Mouse (Mus musculus): Measurements from ENCODE around the gene Jade1. TPM values are rescaled to one million over a fixed set of nuclear protein-coding genes. Genes with fewer than 3 reads are reported as not detected.

Gene Jade1
- polyA plus RNA-seq, 1 experiment from 2014 or later: 15.9 TPM

DNA sequence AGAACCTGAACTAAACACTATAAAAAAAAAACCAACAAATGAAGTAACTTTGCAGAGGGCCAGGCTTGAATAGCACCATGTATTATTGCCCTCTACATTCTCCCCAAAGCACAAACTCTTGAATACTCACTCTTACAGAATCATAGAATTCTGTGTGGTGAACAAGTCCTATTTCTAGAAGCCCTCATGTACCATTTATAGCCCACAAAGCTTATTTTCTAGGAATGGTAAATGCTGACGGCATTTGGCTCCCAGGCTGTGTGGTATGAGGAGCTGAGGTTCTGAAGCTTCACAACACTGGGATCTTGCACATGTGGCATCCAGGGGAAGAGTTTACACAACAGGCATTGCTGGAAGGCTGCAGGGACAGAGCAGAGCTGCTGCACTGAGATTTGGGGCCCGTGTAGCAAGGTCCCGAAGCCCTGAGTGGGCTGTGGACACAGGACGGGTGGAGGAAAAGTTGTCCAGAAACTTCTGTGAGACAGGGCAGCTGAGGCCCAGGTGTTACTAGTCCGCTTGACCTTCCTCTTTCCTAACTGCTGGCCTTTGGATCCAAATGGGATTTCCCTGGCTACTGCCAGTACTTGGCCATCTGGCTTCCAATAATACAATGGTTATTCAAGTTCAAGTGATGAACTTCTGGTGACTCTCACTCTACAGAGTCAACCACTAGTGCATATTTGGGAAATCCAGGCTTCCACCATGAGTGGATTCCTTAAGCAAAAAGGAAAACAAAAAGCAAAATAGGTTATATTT is 58.9 kb downstream of the Jade1 start:
- H3K4me3 ChIP-seq: no peak overlapping the region
- no peaks in the 10 kb centered on the region for H3K9me3 ChIP-seq (replicated peaks)
- H3K9ac ChIP-seq: no peak overlapping the region
- no peak overlapping the region for H3K27ac ChIP-seq
- no peak overlapping the region for H3K4me2 ChIP-seq
- 86% methylated on average over 5 of the region's 5 CpGs for WGBS
- ATAC-seq (replicated peaks; ENCODE audit: insufficient number of reproducible peaks, insufficient read depth, low FRiP score, low read depth): no peak
- H3K36me3 ChIP-seq: peaks cover 51% of the 10 kb centered on the region
- no peaks in the 10 kb centered on the region for H3K27me3 ChIP-seq
- no peaks in the 10 kb centered on the region for H3K4me1 ChIP-seq (replicated peaks)

- Histone ChIP-seq H3K9ac (no peak overlapping the region), H3K27me3 (no peaks in the 10 kb centered on the region), H3K27ac (no peak overlapping the region), H3K36me3 (peaks cover 20% of the 10 kb centered on the region), H3K4me2 (no peak overlapping the region), H3K4me1 (replicated peaks) (no peaks in the 10 kb centered on the region), H3K9me3 (replicated peaks) (no peaks in the 10 kb centered on the region), H3K4me3 (no peak overlapping the region)
- ATAC-seq (replicated peaks; ENCODE audit: insufficient number of reproducible peaks, insufficient read depth, low FRiP score, low read depth): no peak
- WGBS: 67% methylated on average over 3 of the region's 3 CpGs
Observed at GRCm38 (mm10) chr3:41618036-41618435, 62.5 kb downstream of the Jade1 start.

- Histone ChIP-seq H3K4me3 (no peak overlapping the region), H3K27me3 (no peaks in the 10 kb centered on the region), H3K9me3 (replicated peaks) (no peaks in the 10 kb centered on the region), H3K4me2 (no peak overlapping the region), H3K27ac (no peak overlapping the region), H3K4me1 (replicated peaks) (no peaks in the 10 kb centered on the region), H3K36me3 (peaks cover 16% of the 10 kb centered on the region), H3K9ac (no peak overlapping the region)
- no peak for ATAC-seq (replicated peaks; ENCODE audit: insufficient number of reproducible peaks, insufficient read depth, low FRiP score, low read depth)
- WGBS: 72% methylated on average over 3 of the region's 3 CpGs
Observed at GRCm38 (mm10) chr3:41618488-41618887, 63.0 kb downstream of the Jade1 start.

GRCm38 (mm10) chr3:41620971-41621370 is 65.4 kb downstream of the Jade1 start:
- no peaks in the 10 kb centered on the region for H3K4me1 ChIP-seq (replicated peaks)
- no peaks in the 10 kb centered on the region for H3K9me3 ChIP-seq (replicated peaks)
- no peaks in the 10 kb centered on the region for H3K27me3 ChIP-seq
- ATAC-seq (replicated peaks; ENCODE audit: insufficient number of reproducible peaks, insufficient read depth, low FRiP score, low read depth): no peak
- no peak overlapping the region for H3K4me3 ChIP-seq
- WGBS: 79% methylated on average over 7 of the region's 7 CpGs
- H3K9ac ChIP-seq: no peak overlapping the region
- H3K27ac ChIP-seq: no peak overlapping the region
- H3K36me3 ChIP-seq: 0 out of 2 replicates have a peak, but pooled peaks cover 3% of the 10 kb centered on the region
- no peak overlapping the region for H3K4me2 ChIP-seq

DNA sequence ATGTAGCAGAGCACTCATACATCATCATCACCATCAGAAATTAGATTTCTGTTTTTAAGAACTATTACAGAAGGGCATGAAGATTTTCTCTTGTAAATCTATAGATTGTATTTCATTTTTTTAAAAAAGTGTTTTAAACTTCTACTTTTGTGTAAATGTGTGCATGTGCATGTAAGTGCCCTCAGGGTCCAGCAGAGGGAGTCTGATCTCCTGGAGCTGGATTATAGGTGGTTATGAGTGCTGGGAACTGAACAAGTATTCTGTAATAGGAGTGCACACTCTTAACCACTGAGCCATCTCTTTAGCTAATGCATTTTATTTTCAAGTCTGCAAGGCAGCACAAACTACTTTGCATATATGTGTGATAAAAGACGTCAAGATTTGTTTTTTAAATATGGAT is 100.1 kb downstream of the Jade1 start:
- Histone ChIP-seq H3K27ac (no peak overlapping the region), H3K9ac (no peak overlapping the region), H3K4me2 (no peak overlapping the region), H3K27me3 (no peaks in the 10 kb centered on the region), H3K4me1 (replicated peaks) (no peaks in the 10 kb centered on the region), H3K9me3 (replicated peaks) (no peaks in the 10 kb centered on the region), H3K4me3 (no peak overlapping the region), H3K36me3 (peaks cover 19% of the 10 kb centered on the region)
- ATAC-seq (replicated peaks; ENCODE audit: insufficient number of reproducible peaks, insufficient read depth, low FRiP score, low read depth): no peak
- 94% methylated on average over 1 of the region's 1 CpGs for WGBS

Other genes with a start within 250 kb of the Jade1 start
- gene Sclt1, start 186.8 kb downstream of the Jade1 start, polyA plus RNA-seq (2015; fragmentation: Nextera tagmentation; extraction: Ambion mirVana): 10.0 and 10.2 TPM in 2 replicates
- gene D3Ertd751e, start 186.9 kb downstream of the Jade1 start, polyA plus RNA-seq (2015; fragmentation: Nextera tagmentation; extraction: Ambion mirVana): 12.8 and 13.7 TPM in 2 replicates

Data from heart, embryonic 15.5 days (tissue).